Mouse (Mus musculus) T-helper 17 cell (primary cell): ENCODE results near the gene Mgst3.

ENCODE experiments used
- in situ Hi-C, 2 experiments: fragments of 300-600 bp; cut with MboI, MseI; formaldehyde crosslinking; loops; 1 replicate in 1 of 2; 2 replicates in 1 of 2; pipeline ENCODE4 v1.15.1; 2025; ENCODE audit warnings: high pct_unique_total_duplicates in 2 of 2

Mgst3 gene

DNA sequence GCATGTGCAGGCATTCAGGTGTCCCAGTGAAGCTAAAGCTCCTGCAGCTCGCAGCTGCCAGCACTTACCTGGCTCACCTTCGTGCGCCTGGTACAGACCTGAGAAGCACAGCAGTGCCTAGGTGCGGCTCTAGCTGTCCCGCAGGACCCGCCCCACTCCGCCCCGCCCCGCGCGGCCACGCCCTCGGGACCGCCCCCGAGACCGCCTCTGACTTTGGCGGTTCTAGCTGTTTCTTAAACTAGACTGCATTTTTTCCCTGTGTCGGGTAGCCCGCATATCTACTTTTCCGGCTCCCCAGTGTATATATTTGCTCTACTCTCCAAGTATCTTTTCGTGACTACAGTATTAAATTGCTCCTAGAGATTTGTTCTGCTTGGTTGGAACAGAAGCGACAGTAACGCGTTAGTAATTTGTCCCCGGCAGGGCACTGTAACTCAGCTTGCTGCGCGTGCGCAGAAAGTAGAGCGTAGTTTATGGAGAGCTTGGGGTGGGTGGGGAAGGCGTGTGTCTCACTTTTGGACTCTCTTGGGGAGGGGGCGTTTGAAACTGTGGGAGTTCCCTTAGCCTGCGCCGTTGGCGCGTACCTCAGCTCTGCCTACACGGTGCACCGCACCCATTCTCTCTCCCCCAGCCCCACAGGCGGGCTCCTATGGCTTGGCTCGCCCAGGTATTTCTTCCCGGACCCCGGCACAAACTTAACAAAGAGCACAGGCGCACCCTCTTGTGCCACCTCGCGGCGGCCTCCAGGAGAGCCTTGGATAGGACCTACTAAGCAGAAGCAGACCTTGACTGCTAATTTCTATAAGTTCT, at the start of gene Mgst3:
TSS of gene Mgst3 (minus strand) at position 159 of the 810 bp plus-strand sequence.
- in situ Hi-C loops, result no loop called here

DNA sequence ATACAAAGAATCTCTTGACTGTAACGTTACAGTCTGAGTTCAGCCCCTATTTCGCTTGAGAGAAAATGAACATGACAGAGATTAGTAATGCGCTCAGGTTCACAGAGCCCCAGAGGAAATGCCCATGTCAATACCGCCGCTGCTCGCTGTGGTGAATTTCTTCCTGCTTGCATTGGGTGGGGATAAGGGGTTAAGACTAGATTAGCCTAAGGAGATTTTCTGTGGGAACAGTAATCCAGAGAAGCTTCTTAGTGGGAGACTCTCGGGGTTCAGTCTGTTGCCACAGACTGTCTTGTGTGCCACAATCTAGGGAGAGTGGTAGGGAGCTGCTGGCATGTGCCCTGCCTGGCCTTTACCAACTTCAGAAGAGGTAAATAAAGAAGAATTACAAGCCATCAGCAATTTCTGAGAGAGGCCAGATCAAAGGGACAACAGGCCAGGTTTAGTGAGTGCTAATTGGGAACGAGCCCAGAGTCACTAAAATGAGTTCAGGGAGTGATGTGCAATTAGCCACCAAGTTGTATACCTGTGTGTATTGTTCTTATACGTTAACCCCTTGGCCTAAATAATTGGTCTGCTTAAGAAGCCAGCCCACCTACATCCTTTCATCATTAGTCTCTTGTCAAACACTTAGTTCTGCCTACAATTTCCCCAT, 44.7 kb upstream of the Mgst3 start:
- in situ Hi-C loops, result no loop called here

DNA sequence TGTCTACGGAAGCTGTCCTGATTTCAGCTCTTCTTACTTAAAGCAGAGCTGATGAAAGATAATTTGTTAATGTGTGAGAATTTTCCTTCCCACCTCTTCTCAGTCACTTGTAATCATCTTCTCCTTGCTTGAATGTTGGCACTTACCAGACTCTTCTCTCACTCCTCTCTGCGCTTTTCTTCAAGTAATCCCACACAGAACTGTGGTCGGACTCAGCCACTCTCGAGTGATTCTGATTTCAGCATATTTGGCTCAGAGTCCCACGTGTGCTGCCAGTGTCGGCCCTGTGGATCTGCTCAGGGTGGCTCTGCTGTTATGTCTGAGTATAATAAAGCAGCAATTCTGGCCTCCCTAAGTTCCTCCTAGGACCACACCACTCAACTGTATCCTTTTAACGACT, 43.5 kb upstream of the Mgst3 start:
- in situ Hi-C loops, result no loop called here

DNA sequence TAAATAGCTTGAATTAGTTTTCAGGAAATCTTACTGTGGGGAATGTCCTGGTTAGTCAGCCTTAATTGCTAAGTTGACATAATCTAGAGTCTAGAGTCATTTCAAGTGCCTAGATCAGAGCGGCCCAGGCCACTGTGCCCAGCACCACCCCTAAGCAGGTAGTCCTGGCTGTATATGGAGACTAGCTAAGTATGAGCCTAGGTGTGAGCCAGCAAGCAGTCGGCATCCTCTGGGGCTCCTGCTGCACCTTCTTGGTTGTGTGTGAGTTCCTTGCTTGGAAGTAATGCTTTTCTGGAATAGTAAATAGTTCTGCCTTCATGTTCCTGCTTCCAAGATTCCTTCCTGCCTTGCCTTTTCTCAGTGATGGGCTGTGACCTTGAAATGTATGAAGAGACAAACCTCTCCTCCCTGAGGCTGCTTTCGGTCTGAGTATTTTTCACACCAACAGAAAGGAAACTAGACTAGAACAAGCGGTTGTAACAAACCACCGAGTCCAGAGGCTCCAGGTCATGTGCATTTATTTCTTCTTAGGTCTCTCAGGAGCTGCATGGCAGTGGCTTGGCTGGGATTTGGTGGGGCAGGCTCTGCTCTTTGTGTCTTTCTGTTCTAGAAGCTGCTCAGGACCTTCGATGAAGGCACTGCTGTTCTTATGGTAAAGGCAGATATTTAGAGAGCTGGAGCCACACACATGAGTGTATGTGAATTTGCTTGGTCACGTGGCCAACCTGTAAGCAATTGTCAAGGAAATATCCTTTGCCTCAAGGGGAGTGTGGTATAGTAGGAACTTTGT, 42.7 kb upstream of the Mgst3 start:
- in situ Hi-C loops, result no loop called here

DNA sequence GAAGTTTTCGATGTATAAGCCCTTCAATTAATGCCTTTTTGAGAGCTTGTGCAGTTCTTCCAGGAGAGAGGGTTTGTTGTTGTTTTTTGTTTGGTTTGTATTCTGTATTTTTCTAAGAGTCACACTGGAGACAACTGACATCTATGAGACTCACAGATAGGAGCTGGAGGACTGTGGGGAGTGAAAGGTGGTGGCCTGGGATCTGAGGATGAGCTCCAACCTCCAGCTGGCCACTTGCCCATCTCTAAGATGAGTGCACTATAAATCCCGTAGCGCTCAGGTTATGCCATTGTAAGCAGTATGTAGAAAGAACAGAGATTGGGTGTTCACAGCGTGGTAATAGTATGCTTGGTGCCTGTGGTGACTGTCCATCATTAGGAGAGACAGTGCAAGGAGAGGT, 41.3 kb upstream of the Mgst3 start:
- in situ Hi-C loops, result no loop called here

DNA sequence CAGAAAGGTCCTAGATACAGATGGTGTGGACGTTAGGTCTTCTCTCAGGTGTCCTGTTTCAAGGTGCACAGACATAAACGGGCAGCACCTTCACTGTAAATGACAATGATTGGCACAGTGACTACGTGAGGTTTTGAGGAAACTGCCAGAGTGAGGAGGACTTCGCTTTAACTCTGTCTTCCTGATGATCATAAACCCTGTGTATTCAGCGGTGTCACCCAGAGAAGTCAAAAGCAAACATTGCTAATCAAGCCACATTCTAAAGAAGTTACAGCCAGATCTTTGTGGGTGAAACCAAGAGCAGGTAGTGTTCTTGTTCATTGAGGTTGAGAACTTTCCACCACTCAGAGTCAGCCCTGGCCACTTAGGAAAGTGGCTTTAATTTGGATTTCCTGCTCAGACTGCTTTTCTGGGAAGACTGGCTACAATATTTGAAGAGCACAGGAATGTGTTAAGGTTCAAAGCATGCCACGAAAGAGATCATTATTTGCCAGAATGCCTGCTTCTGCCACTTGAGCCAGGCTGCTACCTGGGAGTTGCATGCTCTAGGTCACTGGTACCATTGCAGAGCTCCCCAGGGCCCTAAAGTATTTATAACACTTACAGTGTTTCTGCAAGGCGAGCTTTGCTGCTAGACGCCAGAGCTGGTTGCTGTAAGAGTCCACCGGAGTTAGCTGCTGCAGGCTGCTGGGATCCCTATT, 37.5 kb upstream of the Mgst3 start:
- in situ Hi-C loops, result no loop called here

DNA sequence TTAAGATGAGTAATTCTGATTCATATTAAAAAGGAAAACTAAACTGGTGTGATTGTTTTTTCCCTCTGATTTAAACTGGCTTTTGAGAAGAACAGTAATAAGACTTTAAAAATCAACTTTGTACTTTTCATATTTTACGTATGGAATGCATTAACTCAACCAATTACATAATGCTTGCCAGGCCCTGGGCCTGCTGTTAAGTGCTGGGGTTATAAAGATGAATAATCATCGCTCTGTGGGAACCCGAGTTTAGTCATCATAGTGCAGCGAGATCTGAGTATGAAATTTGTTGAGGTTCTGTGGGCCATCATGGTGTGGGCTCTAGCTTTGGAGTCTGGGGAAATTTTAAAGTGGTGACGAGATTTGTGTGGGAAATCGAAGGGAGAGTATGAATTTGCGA, 33.0 kb upstream of the Mgst3 start:
- in situ Hi-C loops, result no loop called here

DNA sequence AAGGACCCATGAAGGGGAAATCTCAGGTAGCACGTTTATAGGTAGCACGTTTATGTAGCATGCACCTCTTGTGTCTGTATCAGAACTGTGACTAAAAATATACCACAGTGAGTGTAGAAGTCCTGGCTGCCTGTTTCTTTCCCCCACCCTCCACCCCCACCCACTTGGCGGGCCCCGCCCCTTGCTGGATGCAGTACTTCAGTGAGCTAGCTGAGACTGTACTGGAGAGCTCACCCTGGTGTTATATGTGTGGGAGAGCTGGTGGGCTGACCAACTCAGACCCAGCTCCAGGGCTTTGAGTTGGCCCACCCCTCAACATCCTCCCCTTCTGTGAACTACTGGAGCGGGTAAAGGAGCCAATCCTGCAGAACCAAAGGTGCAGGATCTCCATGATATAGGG, 31.9 kb upstream of the Mgst3 start:
- in situ Hi-C loops, result no loop called here

DNA sequence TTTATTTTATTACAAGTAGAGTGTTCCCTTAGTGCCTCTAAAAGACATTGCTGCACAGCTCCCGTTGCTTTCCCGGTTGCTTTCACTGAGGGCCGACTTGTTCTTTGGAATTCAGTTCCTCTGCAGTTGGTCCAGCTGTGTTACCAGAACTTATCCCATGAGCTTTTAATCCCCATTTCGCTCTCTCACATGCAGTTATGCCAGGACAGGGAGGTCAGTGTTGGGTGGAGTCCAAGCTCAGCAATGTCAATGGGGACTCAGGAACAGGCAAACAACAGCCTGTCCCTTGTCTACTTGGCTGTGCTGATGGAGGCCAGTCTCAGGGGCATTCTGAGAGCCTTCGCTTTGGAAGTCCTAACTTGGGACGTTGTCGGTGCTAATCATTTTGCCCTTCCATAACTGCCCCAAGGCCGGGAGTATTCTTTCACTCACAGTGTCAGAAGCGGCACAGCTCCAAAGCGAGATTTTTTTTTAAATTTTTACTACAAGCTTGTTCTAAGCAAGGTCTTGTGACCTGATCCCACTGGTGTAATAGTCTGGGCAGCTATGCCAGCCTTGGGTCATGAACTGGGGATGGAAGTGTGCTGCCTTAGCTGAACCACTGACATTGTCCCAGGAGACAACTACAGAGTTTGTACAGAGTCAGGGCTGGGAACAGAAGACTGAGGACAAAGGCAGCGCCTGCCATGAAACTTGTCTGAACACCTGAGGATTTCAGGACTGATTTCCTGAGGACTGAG, 29.0 kb upstream of the Mgst3 start:
- in situ Hi-C loops, result no loop called here

DNA sequence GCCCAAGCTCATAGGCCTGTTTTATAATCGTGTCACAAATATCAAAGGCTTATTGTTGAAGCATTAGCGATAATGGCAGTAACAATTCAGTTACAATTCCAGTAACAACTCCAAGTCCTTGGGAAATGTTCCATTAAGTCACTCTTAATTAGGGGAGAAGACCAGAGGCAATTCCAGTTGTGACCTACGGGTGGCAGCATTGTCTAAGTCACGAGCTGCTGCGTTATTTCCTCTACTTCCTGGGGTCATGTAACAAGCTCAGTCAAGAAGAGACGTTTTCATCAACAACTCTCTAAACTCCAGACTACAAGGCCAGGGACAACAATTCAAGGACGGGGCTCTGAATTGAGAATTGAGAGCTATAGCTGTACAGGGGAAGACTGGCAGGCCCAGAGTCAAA, 21.2 kb upstream of the Mgst3 start:
- in situ Hi-C loops, result loop anchor here (5.0 kb wide), 2 partner anchors 222 to 227 kb away; no protein-coding TSS in a partner anchor

DNA sequence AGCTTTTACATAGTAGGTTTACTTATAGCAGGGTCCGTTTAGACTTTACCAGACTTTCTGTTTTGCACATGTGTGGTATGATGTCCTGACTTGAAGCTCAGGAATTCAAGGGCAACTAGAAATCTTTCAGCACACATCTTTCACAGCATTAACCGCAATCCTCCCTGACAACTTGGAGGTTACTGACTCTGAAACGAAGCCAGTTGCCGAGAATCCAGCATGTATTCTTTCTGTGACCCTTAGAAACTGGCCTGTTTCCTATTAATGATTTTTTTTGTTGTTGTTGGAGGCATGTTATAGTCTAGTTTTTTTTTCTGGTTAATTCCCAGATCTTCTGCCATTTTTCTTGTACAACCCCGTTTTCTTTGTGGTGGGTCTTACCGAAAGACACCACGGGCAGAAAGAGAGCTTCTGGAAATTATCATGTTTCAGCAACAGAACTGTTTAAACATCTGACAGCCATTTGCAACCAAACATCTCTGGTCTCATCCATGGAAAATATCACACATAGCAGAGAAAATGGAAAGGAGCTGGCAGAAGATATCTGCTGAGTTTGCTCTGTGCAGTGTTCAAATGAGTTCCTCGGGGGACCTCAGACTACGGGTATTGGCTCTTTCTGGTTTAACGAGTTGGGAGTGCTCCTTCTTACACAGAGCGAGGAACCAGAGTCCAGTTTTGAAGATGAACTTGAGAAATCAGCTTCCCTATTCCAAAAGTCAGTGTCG, 18.5 kb upstream of the Mgst3 start:
- in situ Hi-C loops, result loop anchor here in 1 of 2 experiments (5.0 kb wide), 1 partner anchor 230 kb away; no protein-coding TSS in a partner anchor

DNA sequence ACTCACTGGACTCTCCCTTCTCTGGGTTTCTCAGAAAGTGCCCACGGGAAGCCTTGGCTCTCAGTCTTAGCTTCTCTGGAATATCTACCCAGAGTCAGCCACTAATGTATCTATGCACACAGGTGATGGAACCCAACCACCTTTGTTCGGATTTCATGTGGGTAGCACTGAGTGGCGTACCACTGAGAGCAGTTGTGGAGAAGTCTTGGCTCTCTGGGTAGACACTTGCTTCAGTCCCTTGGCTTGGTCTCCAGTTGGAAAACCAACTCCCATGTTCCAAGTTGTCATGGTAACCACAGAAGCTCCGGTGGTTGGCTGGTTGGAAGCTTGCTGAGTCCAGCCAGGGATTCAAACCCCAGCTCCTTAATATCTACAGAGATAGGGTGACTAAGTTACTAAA, 16.0 kb upstream of the Mgst3 start:
- in situ Hi-C loops, result no loop called here

DNA sequence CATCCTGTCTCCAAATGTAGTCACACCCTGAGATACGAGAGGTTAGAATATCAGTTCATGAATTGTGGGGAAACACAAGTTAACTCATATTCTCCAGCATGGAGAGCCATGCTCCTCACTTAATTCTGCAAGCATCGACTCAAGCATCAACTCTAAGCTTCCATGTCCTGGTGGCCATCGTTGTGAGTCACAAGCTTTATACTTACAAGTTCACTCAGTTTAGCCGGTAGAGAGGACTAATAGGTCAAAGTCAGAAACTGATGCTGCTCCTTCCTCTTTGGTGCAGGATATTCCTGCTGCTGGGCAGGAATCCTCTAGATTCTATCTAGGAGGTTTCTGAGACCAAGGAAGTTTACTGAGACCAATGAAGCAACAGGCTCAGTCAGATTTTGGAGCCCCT, 11.6 kb upstream of the Mgst3 start:
- in situ Hi-C loops, result no loop called here

DNA sequence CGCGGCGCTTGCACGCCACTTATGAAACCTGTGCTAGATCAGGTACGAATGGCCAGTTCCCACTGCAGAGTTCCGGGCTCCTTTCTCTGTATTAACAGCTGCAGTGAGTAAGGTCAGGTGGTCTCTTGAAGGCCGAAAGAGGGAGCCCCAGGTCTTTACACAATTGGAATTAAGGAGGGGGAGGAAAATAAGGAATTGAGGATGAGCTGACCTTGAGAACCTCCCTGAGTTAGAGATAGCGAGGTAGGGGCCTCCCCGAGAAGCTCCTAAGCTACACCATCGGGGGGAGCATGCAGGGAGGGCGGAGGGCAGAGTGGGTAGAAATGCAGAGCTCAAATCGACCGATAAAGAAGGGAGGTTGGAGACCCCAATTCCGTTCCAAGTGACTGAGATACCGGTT, 360 bp downstream of the Mgst3 start:
- in situ Hi-C loops, result no loop called here

DNA sequence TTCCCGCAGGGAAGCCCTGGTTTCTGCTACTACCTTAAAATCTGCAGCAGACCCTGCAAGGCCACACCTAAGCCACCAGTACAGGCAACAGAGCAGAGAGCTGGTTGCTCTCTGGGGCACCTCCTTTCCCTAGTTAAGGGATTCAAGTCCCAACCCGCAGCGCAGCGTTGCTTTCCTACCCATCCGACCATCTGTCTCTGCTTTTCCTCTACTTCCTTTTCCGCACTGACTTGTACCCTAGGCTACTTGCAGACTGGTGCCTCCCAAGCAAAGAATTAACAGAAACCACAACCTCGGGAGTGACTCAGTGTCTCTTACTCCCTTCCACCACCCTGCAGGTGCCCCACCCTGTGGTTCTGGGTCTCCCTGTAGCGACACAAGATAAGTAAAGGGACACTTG, 954 bp downstream of the Mgst3 start:
- in situ Hi-C loops, result no loop called here

DNA sequence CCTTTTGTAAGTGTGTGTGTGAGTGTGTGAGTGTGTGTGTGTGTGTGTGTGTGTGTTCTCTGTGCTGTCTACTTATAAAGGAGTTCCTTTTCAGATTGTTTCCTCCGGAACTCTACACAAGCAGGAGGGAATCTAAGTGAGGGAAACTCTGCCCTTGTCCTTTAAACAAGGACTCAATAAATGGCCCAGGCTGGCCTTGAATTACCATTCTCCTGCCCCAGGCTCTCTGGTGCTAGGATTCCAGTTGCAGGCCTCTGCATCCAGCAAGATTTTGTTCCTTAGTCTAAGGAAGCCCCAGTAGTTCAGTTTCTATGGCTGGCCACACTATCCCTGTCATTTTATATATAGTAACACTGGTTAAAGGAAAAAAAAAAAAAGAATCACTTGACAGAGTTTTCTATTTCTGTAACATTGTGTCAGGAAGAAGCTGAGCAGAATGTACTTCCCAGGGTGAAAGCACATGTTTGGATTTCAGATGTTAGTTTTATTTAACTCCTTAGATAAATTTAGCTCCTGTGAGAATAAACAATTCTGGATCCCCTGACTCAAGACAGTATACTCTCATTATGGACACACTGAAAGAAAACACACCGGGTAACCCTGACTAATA, 1.5 kb downstream of the Mgst3 start:
- in situ Hi-C loops, result no loop called here

DNA sequence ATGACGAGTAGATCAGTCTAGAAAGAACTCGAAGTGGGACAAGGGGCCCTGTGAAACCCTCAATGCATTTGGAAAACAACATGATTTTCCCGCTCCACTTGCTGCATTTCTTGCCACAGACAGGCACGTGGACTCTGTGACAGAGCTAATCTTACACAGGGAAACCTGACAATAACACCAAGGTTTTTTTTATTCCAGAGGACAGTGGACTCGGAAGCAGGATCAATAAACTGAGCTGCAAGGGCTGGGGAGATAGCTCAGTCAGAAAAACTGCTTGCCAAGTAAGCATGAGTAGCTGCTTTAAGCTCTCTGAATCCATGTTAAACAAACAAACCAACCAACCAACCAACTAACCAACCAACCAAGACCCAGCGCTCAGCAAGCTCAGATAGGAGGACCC, 2.4 kb downstream of the Mgst3 start:
- in situ Hi-C loops, result no loop called here

DNA sequence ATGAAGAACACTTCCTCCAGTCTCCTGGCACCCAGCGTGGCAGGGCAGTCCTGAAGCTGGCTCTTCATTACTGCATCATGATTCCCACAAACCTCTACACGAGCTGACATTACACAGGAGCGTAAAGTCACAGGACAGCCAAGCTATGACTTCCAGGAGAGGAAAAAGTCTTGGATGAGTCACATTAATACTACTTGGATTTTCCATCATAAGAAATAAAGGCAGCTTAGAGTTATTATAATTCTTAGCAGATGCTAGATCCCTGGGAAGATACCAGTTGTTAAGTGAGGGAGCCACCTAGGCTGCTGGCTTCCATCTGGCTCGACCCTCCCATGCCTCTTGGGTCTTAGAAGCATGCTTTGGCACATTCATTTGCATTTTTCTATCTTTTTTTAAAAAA, 3.3 kb downstream of the Mgst3 start:
- in situ Hi-C loops, result no loop called here

DNA sequence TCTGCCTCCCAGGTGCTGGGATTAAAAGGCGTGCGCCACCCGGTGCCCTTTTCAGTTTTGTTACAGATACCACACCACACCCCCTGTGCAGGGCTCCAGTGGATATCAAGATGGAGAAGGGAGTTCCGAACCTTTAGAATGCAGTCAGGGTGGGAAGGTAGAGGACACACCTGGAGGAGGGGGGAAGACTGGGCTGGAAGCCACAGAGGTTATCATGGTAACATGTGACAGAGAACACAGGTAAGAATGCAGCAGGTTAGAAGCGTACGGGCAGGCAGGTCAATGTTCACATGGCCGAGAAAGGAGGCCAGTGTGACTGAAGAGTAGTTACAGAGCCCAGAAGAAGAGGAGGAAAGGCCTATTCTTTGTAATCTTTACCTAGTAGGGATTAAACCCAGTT, 4.1 kb downstream of the Mgst3 start:
- in situ Hi-C loops, result no loop called here

DNA sequence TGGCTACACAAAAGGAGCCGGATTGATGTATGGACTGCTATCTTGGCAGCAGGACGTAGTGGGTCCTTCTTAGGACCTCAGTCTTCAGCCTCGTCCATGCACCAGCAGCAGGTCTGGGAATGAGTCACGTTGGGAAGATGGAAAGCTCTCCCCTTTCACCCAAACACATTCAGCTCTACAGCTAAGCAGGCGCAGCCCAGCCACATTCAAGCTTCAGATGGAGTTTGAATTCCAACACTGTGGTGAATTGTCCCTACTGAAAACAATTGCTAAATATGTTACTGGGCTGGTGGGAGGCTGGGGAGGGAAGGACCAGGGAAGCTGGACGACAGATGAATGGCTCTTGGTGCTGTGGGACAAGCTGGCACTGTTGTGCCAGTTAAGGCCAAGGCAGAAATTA, 5.1 kb downstream of the Mgst3 start:
- in situ Hi-C loops, result no loop called here
